16 mouse cellular contexts compared by ENCODE assay signal in genomic region chr7:121188976-121189375, GRCm38 (mm10).
"Had no signal": no experiment of that assay in that cellular context is flagged by ENCODE, and none has a peak within 500 bp of the region (broad histone marks: within the 10 kb centered on the region; RNA-seq: fewer than 3 reads in every experiment).

No protein-coding gene starts in this region.

- H3K27ac ChIP-seq: neural tube, embryonic 13.5 days; neural tube, embryonic 15.5 days; stomach, embryonic 15.5 days; stomach, postnatal 0 days had no signal

- H3K9me3 ChIP-seq: neural tube, embryonic 13.5 days; neural tube, embryonic 15.5 days; stomach, embryonic 15.5 days had no signal

- DNase-seq: retina, postnatal 1 day; right cerebral cortex, adult 18-20 months; right cerebral cortex, postnatal 14 days; right cerebral cortex, postnatal 25 days; right cerebral cortex, postnatal 4 days; spleen, adult 18-20 months; thymus, adult 18-20 months; thymus, adult 2 months; thymus, postnatal 14 days; thymus, postnatal 25 days; thymus, postnatal 36 days; thymus, postnatal 4 days had no signal

- H3K4me1 ChIP-seq: neural tube, embryonic 13.5 days; neural tube, embryonic 15.5 days; stomach, embryonic 15.5 days had no signal

- H3K36me3 ChIP-seq: neural tube, embryonic 13.5 days; neural tube, embryonic 15.5 days; stomach, embryonic 15.5 days had no signal

- H3K4me3 ChIP-seq: neural tube, embryonic 13.5 days; neural tube, embryonic 15.5 days; stomach, embryonic 15.5 days had no signal

- H3K27me3 ChIP-seq: neural tube, embryonic 13.5 days; neural tube, embryonic 15.5 days; stomach, embryonic 15.5 days had no signal
